In genomic region chr6:49208935-49209334, GRCm38 (mm10) we compare ENCODE assay signal across 8 mouse cellular contexts. TPM values are rescaled to one million over a fixed set of nuclear protein-coding genes. Genes with fewer than 3 reads are reported as not detected.
DNase-seq lines count a peak whose midpoint lies in the region; ATAC-seq and TF ChIP-seq lines count a peak whose summit lies in the region.
"Had no signal": no experiment of that assay in that cellular context is flagged by ENCODE, and none has a peak within 500 bp of the region (broad histone marks: within the 10 kb centered on the region; RNA-seq: fewer than 3 reads in every experiment).

No protein-coding gene starts in this region.

- intact Hi-C loops in left cerebral cortex, postnatal 10 days (cut with DNase I): loop anchor here (5.0 kb wide), 2 partner anchors 137 to 152 kb away; partner anchors contain the start of gene Malsu1

- H3K36me3 ChIP-seq in embryonic facial prominence, embryonic 14.5 days (ENCODE audit: control insufficient read depth, insufficient read depth, low read length): peaks cover 37% of the 10 kb centered on the region; the same call in 1 of the 2 replicates
- peaks cover 17% of the 10 kb centered on the region for H3K36me3 ChIP-seq in liver, postnatal 0 days (replicated peaks; ENCODE audit: insufficient read depth, low read length)

- H3K9me3 ChIP-seq in embryonic facial prominence, embryonic 14.5 days (ENCODE audit: control insufficient read depth, low read length): no peaks in the 10 kb centered on the region
- no peaks in the 10 kb centered on the region for H3K9me3 ChIP-seq in liver, postnatal 0 days (ENCODE audit: low read length)
- H3K9me3 ChIP-seq: neural tube, embryonic 12.5 days had no signal

- H3K27me3 ChIP-seq in embryonic facial prominence, embryonic 14.5 days (replicated peaks; ENCODE audit: control insufficient read depth, insufficient read depth, low read length): no peaks in the 10 kb centered on the region
- no peaks in the 10 kb centered on the region for H3K27me3 ChIP-seq in liver, postnatal 0 days (ENCODE audit: insufficient read depth, low read length)
- H3K27me3 ChIP-seq: neural tube, embryonic 12.5 days had no signal

- peak; percentile 74 for TF ChIP-seq EP300 in liver, postnatal 0 days (IDR thresholded peaks at IDR 0.05; ENCODE audit: low read depth)

- H3K9ac ChIP-seq in embryonic facial prominence, embryonic 14.5 days (ENCODE audit: low read depth, low read length): no peak overlapping the region
- H3K9ac ChIP-seq in liver, postnatal 0 days (replicated peaks): no peak overlapping the region
- H3K9ac ChIP-seq: neural tube, embryonic 12.5 days had no signal

- peaks cover 38% of the 10 kb centered on the region for H3K4me1 ChIP-seq in embryonic facial prominence, embryonic 14.5 days (ENCODE audit: control insufficient read depth, insufficient read depth, low read length)
- H3K4me1 ChIP-seq in liver, postnatal 0 days (ENCODE audit: insufficient read depth): peaks cover 51% of the 10 kb centered on the region

- TF ChIP-seq CTCF in liver, postnatal 0 days (IDR thresholded peaks at IDR 0.05; ENCODE audit: low read depth): no peak

- DNase-seq in left cerebral cortex, postnatal 10 days (ENCODE audit: extremely low spot score in 1 of 2, low spot score in 2 of 2): peak; percentile 33
- no peak for DNase-seq in left cerebral cortex, adult 11 months (ENCODE audit: low spot score)
- peak; percentile 25 for DNase-seq in MN1 (ENCODE audit: low spot score)
- no peak for DNase-seq in embryonic facial prominence, embryonic 14.5 days (ENCODE audit: low spot score)
- DNase-seq in liver, postnatal 0 days: peak; percentile 50
- no peak for DNase-seq in right cerebral cortex, adult 2 months (ENCODE audit: low spot score in 2 of 2)
- DNase-seq in layer of hippocampus, adult 9-10 months (ENCODE audit: low spot score): no peak

- no peak for ATAC-seq in embryonic facial prominence, embryonic 14.5 days (ENCODE audit: low read depth)
- peak; percentile 42 for ATAC-seq in liver, postnatal 0 days

- 0 out of 2 replicates have a peak overlapping the region, but pooled peaks have one; percentile 94 for H3K4me2 ChIP-seq in embryonic facial prominence, embryonic 14.5 days (ENCODE audit: low read depth, low read length)
- peak overlapping the region; percentile 56 for H3K4me2 ChIP-seq in liver, postnatal 0 days (ENCODE audit: low read depth, low read length)
- H3K4me2 ChIP-seq: neural tube, embryonic 12.5 days had no signal

- H3K27ac ChIP-seq in embryonic facial prominence, embryonic 14.5 days (replicated peaks; ENCODE audit: low read depth, low read length): no peak overlapping the region
- H3K27ac ChIP-seq in liver, postnatal 0 days (ENCODE audit: low read depth): peak overlapping the region; percentile 55
- H3K27ac ChIP-seq: neural tube, embryonic 12.5 days had no signal

- no peak overlapping the region for H3K4me3 ChIP-seq in embryonic facial prominence, embryonic 14.5 days (ENCODE audit: low read depth, low read length)
- no peak overlapping the region for H3K4me3 ChIP-seq in liver, postnatal 0 days (ENCODE audit: low read depth, low read length)
- H3K4me3 ChIP-seq: neural tube, embryonic 12.5 days had no signal

- 82% methylated on average over 5 of the region's 5 CpGs for WGBS in embryonic facial prominence, embryonic 14.5 days
- 55% methylated on average over 5 of the region's 5 CpGs for WGBS in liver, postnatal 0 days (ENCODE audit: insufficient replicate concordance)

RNA-seq across cellular contexts. Expression of gene Igf2bp3, which starts 5.8 kb away (rescaled TPM):
- total RNA-seq in left cerebral cortex, postnatal 10 days (2021): 1 to 10 TPM; 1.2 TPM
- 49.4 and 61.6 TPM in 2 replicates for polyA plus RNA-seq in embryonic facial prominence, embryonic 14.5 days (2014; fragmentation: Nextera tagmentation; extraction: Ambion mirVana)
- 29.7 and 31.3 TPM in 2 replicates for polyA plus RNA-seq in liver, postnatal 0 days (2015; fragmentation: Nextera tagmentation; extraction: Ambion mirVana)

RNA-seq across cellular contexts. Expression of gene Tra2a, which starts 54.9 kb away (rescaled TPM):
- total RNA-seq in left cerebral cortex, postnatal 10 days (2021): 10 to 100 TPM; 66.7 to 68.8 TPM
- polyA plus RNA-seq in embryonic facial prominence, embryonic 14.5 days (2014; fragmentation: Nextera tagmentation; extraction: Ambion mirVana): 39.6 and 40.6 TPM in 2 replicates
- polyA plus RNA-seq in liver, postnatal 0 days (2015; fragmentation: Nextera tagmentation; extraction: Ambion mirVana): 23.4 and 26.3 TPM in 2 replicates

Comparison
In these comparisons a context has a peak if more than half of its experiments do, and no peak if none do; other contexts are left out.
1. DNase-seq: peak in left cerebral cortex, postnatal 10 days (2 of 2), MN1 (single experiment) and liver, postnatal 0 days (single experiment); none in left cerebral cortex, adult 11 months (single experiment), embryonic facial prominence, embryonic 14.5 days (single experiment), right cerebral cortex, adult 2 months (0 of 2) and layer of hippocampus, adult 9-10 months (single experiment).